Mouse (Mus musculus) neural tube, embryonic 13.5 days (tissue): ENCODE measurements around the gene Fam171a2. TPM values are rescaled to one million over a fixed set of nuclear protein-coding genes. Genes with fewer than 3 reads are reported as not detected.
A peak's percentile ranks its signal among the peaks of the same experiment; 100 is the strongest.

Experiments used
- ATAC-seq: fragments of 200-750 bp; cut with Nextera tagmentation; 2 replicates; pipeline ENCODE4 v1.8.0; 2017; ENCODE audit warnings: low read depth, mild to moderate bottlenecking, moderate TSS enrichment, moderate library complexity
- H3K27ac ChIP-seq: fragments of 300-500 bp; sonication (generic); replicated peaks from 2 replicates; pipeline ENCODE4 v1.5.1; 2015; ENCODE audit warnings: moderate library complexity, mild to moderate bottlenecking, inconsistent platforms
- H3K27me3 ChIP-seq: fragments of 300-500 bp; sonication (generic); 2 replicates; pipeline ENCODE4 v1.6.1; 2015; ENCODE audit warnings: mild to moderate bottlenecking, inconsistent platforms
- H3K36me3 ChIP-seq: fragments of 300-500 bp; sonication (generic); 2 replicates; pipeline ENCODE4 v1.6.1; 2015; ENCODE audit warnings: mild to moderate bottlenecking, inconsistent platforms
- H3K4me1 ChIP-seq: fragments of 300-500 bp; sonication (generic); replicated peaks from 2 replicates; pipeline ENCODE4 v1.6.1; 2015; ENCODE audit warnings: inconsistent platforms
- H3K4me2 ChIP-seq: fragments of 300-500 bp; sonication (generic); 2 replicates; pipeline ENCODE4 v1.6.1; 2015; ENCODE audit warnings: inconsistent platforms, mild to moderate bottlenecking, moderate library complexity
- H3K4me3 ChIP-seq: fragments of 300-500 bp; sonication (generic); 2 replicates; pipeline ENCODE4 v1.5.1; 2015; ENCODE audit warnings: mild to moderate bottlenecking, inconsistent platforms
- H3K9ac ChIP-seq: fragments of 300-500 bp; sonication (generic); 2 replicates; pipeline ENCODE4 v1.6.1; 2015; ENCODE audit warnings: moderate library complexity, mild to moderate bottlenecking, inconsistent platforms
- H3K9me3 ChIP-seq: fragments of 300-500 bp; sonication (generic); 2 replicates; pipeline ENCODE4 v1.6.1; 2016; ENCODE audit warnings: inconsistent platforms
- WGBS: fragments of 180-500 bp; shearing (Covaris S2); methylation state at CpG from one replicate; pipeline ENCODE4 v1.1.7; 2015; 5-methylcytosine and 5-hydroxymethylcytosine counted together
- polyA plus RNA-seq: library from polyadenylated mRNA; unstranded; fragments of >200 nt; fragmentation: Nextera tagmentation; extraction: Ambion mirVana; gene quantifications from 2 replicates; pipeline ENCODE4 v1.2.1, GENCODE M21; 2015

The Fam171a2 gene
- polyA plus RNA-seq, 1 experiment from 2014 or later: 21.6 TPM

- ATAC-seq: peak; percentile 64
- H3K4me1 ChIP-seq: peaks cover 41% of the 10 kb centered on the region
- 0% methylated on average over 7 of the region's 7 CpGs for WGBS
Observed at GRCm38 (mm10) chr11:102431018-102431645, 16.4 kb downstream of the Fam171a2 start.

GRCm38 (mm10) chr11:102430121-102431017 lies 17.1 kb downstream of the Fam171a2 start, which contains the start of gene Grn:
Grn (plus strand) TSS chr11:102430315.
- no peaks in the 10 kb centered on the region for H3K27me3 ChIP-seq
- H3K4me1 ChIP-seq: peaks cover 37% of the 10 kb centered on the region
- peaks cover 23% of the 10 kb centered on the region for H3K36me3 ChIP-seq
- peak within 1 kb of the TSS; percentile 98 for H3K4me2 ChIP-seq
- ATAC-seq: peak; percentile 92
- H3K27ac ChIP-seq: peak within 1 kb of the TSS; percentile 81
- peak within 1 kb of the TSS; percentile 67 for H3K4me3 ChIP-seq
- H3K9me3 ChIP-seq: no peaks in the 10 kb centered on the region
- peak within 1 kb of the TSS; percentile 72 for H3K9ac ChIP-seq
- under 1% methylated on average over 29 of the region's 29 CpGs for WGBS

More at GRCm38 (mm10) chr11:102431018-102431645, 16.4 kb downstream of the Fam171a2 start:
- H3K4me2 ChIP-seq: peak overlapping the region; percentile 98
- H3K4me3 ChIP-seq: peak overlapping the region; percentile 67
- H3K36me3 ChIP-seq: peaks cover 31% of the 10 kb centered on the region
- peak overlapping the region; percentile 72 for H3K9ac ChIP-seq
- H3K27ac ChIP-seq: peak overlapping the region; percentile 81
- H3K9me3 ChIP-seq: no peaks in the 10 kb centered on the region
- H3K27me3 ChIP-seq: no peaks in the 10 kb centered on the region

DNA sequence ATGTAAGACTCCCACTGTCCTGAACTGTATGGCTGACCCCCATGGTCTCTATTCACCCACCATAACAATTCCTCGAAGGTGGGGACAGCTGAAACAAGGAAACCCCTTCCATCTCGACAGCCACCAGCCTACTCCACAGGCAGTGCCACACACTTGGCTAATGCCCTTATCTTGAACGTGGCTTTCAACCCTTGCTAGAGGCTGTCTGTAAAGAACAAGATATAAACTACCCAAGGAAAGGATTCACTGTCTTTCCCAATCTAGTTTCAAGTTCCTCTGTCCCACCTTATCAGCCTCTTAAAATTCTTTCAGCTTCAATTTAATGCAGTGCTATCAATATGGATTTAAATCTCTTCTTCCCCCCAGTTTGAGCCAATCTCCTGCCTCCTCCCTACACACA lies 17.9 kb downstream of the Fam171a2 start:
- WGBS: 48% methylated on average over 3 of the region's 3 CpGs
- no peaks in the 10 kb centered on the region for H3K27me3 ChIP-seq
- peak overlapping the region; percentile 72 for H3K9ac ChIP-seq
- ATAC-seq: no peak
- H3K4me3 ChIP-seq: peak overlapping the region; percentile 67
- H3K36me3 ChIP-seq: peaks cover 15% of the 10 kb centered on the region
- no peaks in the 10 kb centered on the region for H3K9me3 ChIP-seq
- peak overlapping the region; percentile 53; the same call in 1 of the 2 replicates for H3K27ac ChIP-seq
- H3K4me1 ChIP-seq: peaks cover 33% of the 10 kb centered on the region
- H3K4me2 ChIP-seq: peak overlapping the region; percentile 98

GRCm38 (mm10) chr11:102428981-102429540 lies 18.4 kb downstream of the Fam171a2 start:
- Histone ChIP-seq H3K9me3 (no peaks in the 10 kb centered on the region), H3K4me2 (peak overlapping the region; percentile 98), H3K9ac (no peak overlapping the region), H3K27ac (no peak overlapping the region), H3K4me1 (peaks cover 28% of the 10 kb centered on the region), H3K27me3 (no peaks in the 10 kb centered on the region), H3K36me3 (peaks cover 12% of the 10 kb centered on the region), H3K4me3 (no peak overlapping the region)
- 77% methylated on average over 8 of the region's 8 CpGs for WGBS
- no peak for ATAC-seq

GRCm38 (mm10) chr11:102425555-102426316 lies 21.7 kb downstream of the Fam171a2 start:
- no peaks in the 10 kb centered on the region for H3K36me3 ChIP-seq
- 85% methylated on average over 8 of the region's 8 CpGs for WGBS
- no peaks in the 10 kb centered on the region for H3K9me3 ChIP-seq
- H3K4me3 ChIP-seq: no peak overlapping the region
- no peak for ATAC-seq
- H3K9ac ChIP-seq: no peak overlapping the region
- H3K27me3 ChIP-seq: no peaks in the 10 kb centered on the region
- peaks cover 9% of the 10 kb centered on the region for H3K4me1 ChIP-seq
- no peak overlapping the region for H3K27ac ChIP-seq
- no peak overlapping the region for H3K4me2 ChIP-seq

GRCm38 (mm10) chr11:102424666-102425065 lies 22.8 kb downstream of the Fam171a2 start:
- H3K36me3 ChIP-seq: no peaks in the 10 kb centered on the region
- H3K27me3 ChIP-seq: no peaks in the 10 kb centered on the region
- no peaks in the 10 kb centered on the region for H3K9me3 ChIP-seq
- no peak overlapping the region for H3K9ac ChIP-seq
- H3K4me2 ChIP-seq: no peak overlapping the region
- 81% methylated on average over 6 of the region's 6 CpGs for WGBS
- H3K4me3 ChIP-seq: no peak overlapping the region
- H3K4me1 ChIP-seq: peaks cover 2% of the 10 kb centered on the region
- ATAC-seq: no peak
- H3K27ac ChIP-seq: no peak overlapping the region

GRCm38 (mm10) chr11:102421559-102421958 lies 25.9 kb downstream of the Fam171a2 start:
- 55% methylated on average over 8 of the region's 8 CpGs for WGBS
- Histone ChIP-seq H3K36me3 (no peaks in the 10 kb centered on the region), H3K27me3 (no peaks in the 10 kb centered on the region), H3K9ac (no peak overlapping the region), H3K27ac (no peak overlapping the region), H3K4me3 (no peak overlapping the region), H3K4me2 (no peak overlapping the region), H3K4me1 (no peaks in the 10 kb centered on the region), H3K9me3 (no peaks in the 10 kb centered on the region)
- no peak for ATAC-seq

DNA sequence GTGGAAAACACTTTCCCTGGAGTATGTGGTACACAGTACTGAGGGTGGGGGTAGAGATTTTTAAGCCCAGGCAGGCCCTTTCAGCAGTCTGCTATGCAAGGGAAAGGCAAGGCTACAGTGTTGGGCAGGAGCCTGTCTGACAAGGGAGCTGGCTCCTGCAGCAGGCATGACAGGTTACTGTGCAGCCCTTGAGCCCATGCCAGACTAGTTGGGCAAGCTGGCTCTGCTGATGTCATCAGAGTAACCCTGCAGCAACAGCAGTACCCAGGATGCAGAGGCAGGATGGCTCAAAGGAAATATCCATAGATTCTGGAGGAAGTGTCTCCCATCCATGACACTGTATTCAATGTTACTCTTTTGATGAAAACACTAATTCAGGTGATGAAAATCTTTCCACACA lies 28.6 kb downstream of the Fam171a2 start:
- Histone ChIP-seq H3K27ac (no peak overlapping the region), H3K4me1 (no peaks in the 10 kb centered on the region), H3K4me2 (no peak overlapping the region), H3K9ac (no peak overlapping the region), H3K9me3 (no peaks in the 10 kb centered on the region), H3K36me3 (no peaks in the 10 kb centered on the region), H3K27me3 (no peaks in the 10 kb centered on the region), H3K4me3 (no peak overlapping the region)
- no peak for ATAC-seq

- Histone ChIP-seq H3K9ac (no peak overlapping the region), H3K4me2 (no peak overlapping the region), H3K4me1 (no peaks in the 10 kb centered on the region), H3K4me3 (no peak overlapping the region), H3K27ac (no peak overlapping the region), H3K9me3 (no peaks in the 10 kb centered on the region), H3K27me3 (no peaks in the 10 kb centered on the region), H3K36me3 (no peaks in the 10 kb centered on the region)
- no peak for ATAC-seq
- 85% methylated on average over 1 of the region's 1 CpGs for WGBS
Observed at GRCm38 (mm10) chr11:102417160-102417559, 30.3 kb downstream of the Fam171a2 start.

DNA sequence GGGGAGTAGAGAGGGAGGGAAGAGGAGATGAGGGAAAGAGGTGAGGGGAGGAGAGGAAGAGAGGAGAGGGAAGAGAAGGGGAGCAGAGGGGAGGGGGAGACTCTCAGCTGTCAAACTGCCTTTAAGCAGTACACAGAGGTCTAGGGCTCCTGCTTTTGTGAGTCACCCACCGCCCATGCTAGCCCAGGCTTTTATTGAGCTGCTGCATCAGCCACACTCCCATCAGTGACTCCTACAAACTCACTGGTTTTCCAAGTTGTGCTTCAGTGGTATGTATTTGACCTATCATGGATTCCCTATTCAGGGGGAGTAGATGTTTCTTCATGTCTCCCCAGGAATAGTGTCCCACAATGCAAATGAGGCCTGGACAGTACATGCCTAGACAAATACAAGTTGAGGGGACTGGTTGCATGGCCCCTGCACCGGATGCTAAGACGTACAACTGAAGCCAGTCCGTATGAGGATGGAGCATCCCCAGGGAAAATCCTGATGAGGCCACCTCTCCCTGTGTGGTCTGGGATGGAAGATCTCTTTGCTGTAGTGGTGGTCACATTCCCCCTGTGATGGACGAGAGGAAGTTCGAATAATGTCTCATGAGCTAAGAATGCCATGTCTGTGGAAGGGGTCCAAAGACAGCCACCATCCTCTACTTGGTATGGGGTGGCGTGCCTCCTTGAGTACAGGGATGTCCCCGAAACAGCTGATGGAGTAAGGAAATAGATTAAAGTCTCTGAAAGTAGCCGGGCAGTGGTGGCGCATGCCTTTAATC lies 32.3 kb downstream of the Fam171a2 start:
- no peak for ATAC-seq

DNA sequence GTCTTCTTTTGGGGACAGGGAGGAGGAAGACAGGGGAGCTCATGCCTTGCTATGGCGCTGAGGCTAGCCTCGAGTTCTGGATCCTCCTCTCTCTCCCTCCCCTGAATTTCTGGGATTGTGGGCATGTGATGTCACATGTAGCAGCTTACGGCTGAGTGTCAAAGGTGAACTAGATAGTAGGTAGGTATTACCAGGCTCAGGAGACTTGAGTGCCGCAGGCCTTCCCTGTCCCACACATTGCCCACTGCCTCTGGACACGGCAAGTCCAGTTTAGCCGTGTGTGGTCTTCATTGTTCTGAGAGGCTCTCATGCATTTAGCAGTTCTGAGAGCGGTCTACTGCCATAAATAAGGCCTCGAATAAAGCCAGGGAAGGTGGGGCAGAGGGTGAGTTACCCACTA lies 34.4 kb downstream of the Fam171a2 start:
- H3K4me1 ChIP-seq: peaks cover 12% of the 10 kb centered on the region
- H3K4me3 ChIP-seq: no peak overlapping the region
- no peak overlapping the region for H3K4me2 ChIP-seq
- H3K9ac ChIP-seq: no peak overlapping the region
- H3K27me3 ChIP-seq: no peaks in the 10 kb centered on the region
- H3K36me3 ChIP-seq: no peaks in the 10 kb centered on the region
- no peak overlapping the region for H3K27ac ChIP-seq
- ATAC-seq: no peak
- WGBS: 63% methylated on average over 8 of the region's 8 CpGs
- H3K9me3 ChIP-seq: no peaks in the 10 kb centered on the region

More for the DNA sequence above, 32.3 kb downstream of the Fam171a2 start:
- H3K36me3 ChIP-seq: no peaks in the 10 kb centered on the region
- peaks cover 4% of the 10 kb centered on the region; the same call in 1 of the 2 replicates for H3K4me1 ChIP-seq
- H3K27me3 ChIP-seq: no peaks in the 10 kb centered on the region
- H3K9ac ChIP-seq: no peak overlapping the region
- no peak overlapping the region for H3K27ac ChIP-seq
- 73% methylated on average over 10 of the region's 10 CpGs for WGBS
- no peak overlapping the region for H3K4me3 ChIP-seq
- H3K4me2 ChIP-seq: no peak overlapping the region
- no peaks in the 10 kb centered on the region for H3K9me3 ChIP-seq
